Mouse (Mus musculus): ENCODE data around the gene Enpp6. TPM values are rescaled to one million over a fixed set of nuclear protein-coding genes. Genes with fewer than 3 reads are reported as not detected.

Enpp6 gene
- polyA plus RNA-seq, 1 experiment from 2014 or later: 0.72 TPM

- ATAC-seq (ENCODE audit: insufficient number of reproducible peaks, insufficient read depth, low FRiP score, low TSS enrichment, low read depth): no peak
- Histone ChIP-seq H3K4me1 (0 out of 2 replicates have a peak, but pooled peaks cover 4% of the 10 kb centered on the region), H3K4me2 (no peak overlapping the region), H3K9ac (no peak overlapping the region), H3K4me3 (no peak overlapping the region), H3K9me3 (no peaks in the 10 kb centered on the region), H3K27me3 (no peaks in the 10 kb centered on the region), H3K36me3 (no peaks in the 10 kb centered on the region), H3K27ac (no peak overlapping the region)
- WGBS: 81% methylated on average over 5 of the region's 5 CpGs
These were observed 19.0 kb downstream of the Enpp6 start for GRCm38 (mm10) chr8:47005676-47006075.

GRCm38 (mm10) chr8:47006785-47007184, 20.1 kb downstream of the Enpp6 start:
- H3K27ac ChIP-seq: no peak overlapping the region

GRCm38 (mm10) chr8:47008220-47008773, 21.6 kb downstream of the Enpp6 start:
- Histone ChIP-seq H3K4me1 (0 out of 2 replicates have a peak, but pooled peaks cover 4% of the 10 kb centered on the region), H3K9ac (no peak overlapping the region), H3K27me3 (no peaks in the 10 kb centered on the region), H3K36me3 (no peaks in the 10 kb centered on the region), H3K4me3 (no peak overlapping the region), H3K9me3 (no peaks in the 10 kb centered on the region), H3K4me2 (no peak overlapping the region), H3K27ac (no peak overlapping the region)
- ATAC-seq (ENCODE audit: insufficient number of reproducible peaks, insufficient read depth, low FRiP score, low TSS enrichment, low read depth): no peak
- WGBS: 82% methylated on average over 13 of the region's 13 CpGs

More at GRCm38 (mm10) chr8:47006785-47007184, 20.1 kb downstream of the Enpp6 start:
- ATAC-seq (ENCODE audit: insufficient number of reproducible peaks, insufficient read depth, low FRiP score, low TSS enrichment, low read depth): no peak
- H3K27me3 ChIP-seq: no peaks in the 10 kb centered on the region
- WGBS: 35% methylated on average over 9 of the region's 9 CpGs
- H3K4me3 ChIP-seq: no peak overlapping the region
- H3K9ac ChIP-seq: no peak overlapping the region
- 0 out of 2 replicates have a peak, but pooled peaks cover 4% of the 10 kb centered on the region for H3K4me1 ChIP-seq
- H3K36me3 ChIP-seq: no peaks in the 10 kb centered on the region
- no peaks in the 10 kb centered on the region for H3K9me3 ChIP-seq
- H3K4me2 ChIP-seq: no peak overlapping the region

GRCm38 (mm10) chr8:47016268-47016946, 29.7 kb downstream of the Enpp6 start:
- Histone ChIP-seq H3K9me3 (no peaks in the 10 kb centered on the region), H3K27me3 (no peaks in the 10 kb centered on the region; the same call in none of the 2 replicates), H3K27ac (no peak overlapping the region), H3K4me3 (no peak overlapping the region), H3K36me3 (no peaks in the 10 kb centered on the region), H3K9ac (no peak overlapping the region), H3K4me1 (peaks cover 8% of the 10 kb centered on the region), H3K4me2 (no peak overlapping the region)
- WGBS: 39% methylated on average over 13 of the region's 13 CpGs
- ATAC-seq (ENCODE audit: insufficient number of reproducible peaks, insufficient read depth, low FRiP score, low TSS enrichment, low read depth): no peak

GRCm38 (mm10) chr8:47021135-47021555, 34.5 kb downstream of the Enpp6 start:
- ATAC-seq (ENCODE audit: insufficient number of reproducible peaks, insufficient read depth, low FRiP score, low TSS enrichment, low read depth): no peak
- Histone ChIP-seq H3K9me3 (no peaks in the 10 kb centered on the region), H3K36me3 (no peaks in the 10 kb centered on the region), H3K9ac (no peak overlapping the region), H3K4me1 (peaks cover 10% of the 10 kb centered on the region), H3K27me3 (no peaks in the 10 kb centered on the region; the same call in 1 of the 2 replicates), H3K4me3 (no peak overlapping the region), H3K27ac (peak overlapping the region; percentile 13; the same call in 1 of the 2 replicates), H3K4me2 (no peak overlapping the region)
- 46% methylated on average over 8 of the region's 8 CpGs for WGBS

GRCm38 (mm10) chr8:47024612-47025011, 37.9 kb downstream of the Enpp6 start:
- Histone ChIP-seq H3K9me3 (no peaks in the 10 kb centered on the region), H3K27ac (no peak overlapping the region), H3K4me2 (no peak overlapping the region), H3K4me3 (no peak overlapping the region), H3K4me1 (peaks cover 9% of the 10 kb centered on the region; the same call in 1 of the 2 replicates), H3K36me3 (no peaks in the 10 kb centered on the region), H3K9ac (no peak overlapping the region), H3K27me3 (no peaks in the 10 kb centered on the region; the same call in 1 of the 2 replicates)
- 91% methylated on average over 4 of the region's 4 CpGs for WGBS
- ATAC-seq (ENCODE audit: insufficient number of reproducible peaks, insufficient read depth, low FRiP score, low TSS enrichment, low read depth): no peak

GRCm38 (mm10) chr8:47026841-47027490, 40.3 kb downstream of the Enpp6 start:
- no peak for ATAC-seq (ENCODE audit: insufficient number of reproducible peaks, insufficient read depth, low FRiP score, low TSS enrichment, low read depth)
- Histone ChIP-seq H3K4me3 (no peak overlapping the region), H3K4me1 (peaks cover 3% of the 10 kb centered on the region; the same call in 1 of the 2 replicates), H3K36me3 (no peaks in the 10 kb centered on the region), H3K4me2 (no peak overlapping the region), H3K9ac (no peak overlapping the region), H3K27me3 (no peaks in the 10 kb centered on the region), H3K27ac (no peak overlapping the region), H3K9me3 (no peaks in the 10 kb centered on the region)
- 73% methylated on average over 10 of the region's 10 CpGs for WGBS

GRCm38 (mm10) chr8:47028474-47028873, 41.8 kb downstream of the Enpp6 start:
- H3K27ac ChIP-seq: no peak overlapping the region
- H3K4me1 ChIP-seq: peaks cover 3% of the 10 kb centered on the region; the same call in 1 of the 2 replicates
- H3K4me3 ChIP-seq: no peak overlapping the region
- no peaks in the 10 kb centered on the region for H3K36me3 ChIP-seq
- ATAC-seq (ENCODE audit: insufficient number of reproducible peaks, insufficient read depth, low FRiP score, low TSS enrichment, low read depth): no peak
- WGBS: 84% methylated on average over 6 of the region's 6 CpGs
- no peaks in the 10 kb centered on the region for H3K27me3 ChIP-seq
- H3K9ac ChIP-seq: no peak overlapping the region
- no peak overlapping the region for H3K4me2 ChIP-seq
- no peaks in the 10 kb centered on the region for H3K9me3 ChIP-seq

- Histone ChIP-seq H3K9ac (no peak overlapping the region), H3K4me3 (no peak overlapping the region), H3K27ac (no peak overlapping the region), H3K36me3 (no peaks in the 10 kb centered on the region), H3K9me3 (no peaks in the 10 kb centered on the region), H3K4me1 (peaks cover 3% of the 10 kb centered on the region; the same call in 1 of the 2 replicates), H3K4me2 (no peak overlapping the region), H3K27me3 (no peaks in the 10 kb centered on the region)
- ATAC-seq (ENCODE audit: insufficient number of reproducible peaks, insufficient read depth, low FRiP score, low TSS enrichment, low read depth): no peak
- WGBS: 86% methylated on average over 19 of the region's 19 CpGs
These were observed 43.6 kb downstream of the Enpp6 start for GRCm38 (mm10) chr8:47030321-47030720.

GRCm38 (mm10) chr8:47032081-47032480, 45.4 kb downstream of the Enpp6 start:
- Histone ChIP-seq H3K4me2 (no peak overlapping the region), H3K27ac (no peak overlapping the region), H3K4me1 (0 out of 2 replicates have a peak, but pooled peaks cover 2% of the 10 kb centered on the region), H3K9me3 (no peaks in the 10 kb centered on the region), H3K9ac (no peak overlapping the region), H3K4me3 (no peak overlapping the region), H3K36me3 (no peaks in the 10 kb centered on the region), H3K27me3 (no peaks in the 10 kb centered on the region)
- WGBS: 81% methylated on average over 7 of the region's 7 CpGs
- no peak for ATAC-seq (ENCODE audit: insufficient number of reproducible peaks, insufficient read depth, low FRiP score, low TSS enrichment, low read depth)

GRCm38 (mm10) chr8:47033976-47034375, 47.3 kb downstream of the Enpp6 start:
- whole genome bisulfite sequencing: 78% methylated on average over 4 of the region's 4 CpGs
- no peak for ATAC-seq (ENCODE audit: insufficient number of reproducible peaks, insufficient read depth, low FRiP score, low TSS enrichment, low read depth)
- H3K9me3 ChIP-seq: no peaks in the 10 kb centered on the region

More at GRCm38 (mm10) chr8:47033976-47034375, 47.3 kb downstream of the Enpp6 start:
- no peaks in the 10 kb centered on the region for H3K27me3 ChIP-seq
- no peaks in the 10 kb centered on the region for H3K36me3 ChIP-seq
- H3K9ac ChIP-seq: no peak overlapping the region
- H3K4me1 ChIP-seq: 0 out of 2 replicates have a peak, but pooled peaks cover 2% of the 10 kb centered on the region
- no peak overlapping the region for H3K27ac ChIP-seq
- no peak overlapping the region for H3K4me2 ChIP-seq
- no peak overlapping the region for H3K4me3 ChIP-seq
